Mouse (Mus musculus) limb, embryonic 10.5 days (tissue): ENCODE measurements around the gene Rab3b. TPM values are rescaled to one million over a fixed set of nuclear protein-coding genes. Genes with fewer than 3 reads are reported as not detected.

ENCODE experiments used
- DNase-seq: peaks from one replicate; pipeline ENCODE4 v3.0.0-alpha.2; 2017; ENCODE audit warnings: low spot score
- H3K27ac ChIP-seq: fragments of 300-500 bp; sonication (generic); 2 replicates; pipeline ENCODE4 v1.5.1; 2016; ENCODE audit warnings: mild to moderate bottlenecking
- H3K27me3 ChIP-seq: fragments of 300-500 bp; sonication (generic); 2 replicates; pipeline ENCODE4 v1.6.1; 2016; ENCODE audit warnings: low read depth, mild to moderate bottlenecking; ENCODE audit not compliant: poor library complexity, severe bottlenecking
- H3K36me3 ChIP-seq: fragments of 300-500 bp; sonication (generic); 2 replicates; pipeline ENCODE4 v1.6.1; 2016; ENCODE audit warnings: mild to moderate bottlenecking, moderate library complexity
- H3K4me1 ChIP-seq: fragments of 300-500 bp; sonication (generic); 2 replicates; pipeline ENCODE4 v1.6.1; 2016
- H3K4me3 ChIP-seq: fragments of 300-500 bp; sonication (generic); 2 replicates; pipeline ENCODE4 v1.5.1; 2016; ENCODE audit warnings: mild to moderate bottlenecking, moderate library complexity
- H3K9me3 ChIP-seq: fragments of 300-500 bp; sonication (generic); replicated peaks from 2 replicates; pipeline ENCODE4 v1.6.1; 2016; ENCODE audit warnings: mild to moderate bottlenecking
- WGBS: fragments of 180-500 bp; shearing (Covaris S2); methylation state at CpG from one replicate; pipeline ENCODE4 v1.1.7; 2016; 5-methylcytosine and 5-hydroxymethylcytosine counted together
- polyA plus RNA-seq: library from polyadenylated mRNA; unstranded; fragments of >200 nt; fragmentation: Nextera tagmentation; extraction: Ambion mirVana; gene quantifications from 2 replicates; pipeline ENCODE4 v1.2.1, GENCODE M21; 2016

Gene Rab3b
- polyA plus RNA-seq, 1 experiment from 2014 or later: 11.3 TPM

- H3K36me3 ChIP-seq: peaks cover 28% of the 10 kb centered on the region
- peaks cover 15% of the 10 kb centered on the region for H3K4me1 ChIP-seq
- H3K4me3 ChIP-seq: peak within 1 kb of the TSS; percentile 97
- H3K9me3 ChIP-seq: no peaks in the 10 kb centered on the region
- peak; percentile 88 for DNase-seq
- peak within 1 kb of the TSS; percentile 90 for H3K27ac ChIP-seq
- 1% methylated on average over 77 of the region's 77 CpGs for WGBS
- H3K27me3 ChIP-seq: no peaks in the 10 kb centered on the region
Measured at GRCm38 (mm10) chr4:108847715-108848504, 31.0 kb upstream of the Rab3b start, which contains the start of gene Kti12. Kti12 (plus strand) TSS chr4:108847785.

GRCm38 (mm10) chr4:108848505-108848848 lies 30.4 kb upstream of the Rab3b start, which contains the start of gene A730015C16Rik:
A730015C16Rik (minus strand) TSS chr4:108848619.
- H3K9me3 ChIP-seq: no peaks in the 10 kb centered on the region
- H3K27me3 ChIP-seq: no peaks in the 10 kb centered on the region
- peak; percentile 43 for DNase-seq
- 9% methylated on average over 20 of the region's 20 CpGs for WGBS
- H3K27ac ChIP-seq: peak within 1 kb of the TSS; percentile 90
- H3K4me1 ChIP-seq: peaks cover 15% of the 10 kb centered on the region
- H3K4me3 ChIP-seq: peak within 1 kb of the TSS; percentile 97
- H3K36me3 ChIP-seq: peaks cover 33% of the 10 kb centered on the region

GRCm38 (mm10) chr4:108866806-108867205 lies 12.1 kb upstream of the Rab3b start:
- Histone ChIP-seq H3K27ac (no peak overlapping the region), H3K9me3 (no peaks in the 10 kb centered on the region), H3K36me3 (peaks cover 26% of the 10 kb centered on the region), H3K4me3 (no peak overlapping the region), H3K4me1 (no peaks in the 10 kb centered on the region), H3K27me3 (no peaks in the 10 kb centered on the region)
- 88% methylated on average over 7 of the region's 7 CpGs for WGBS
- no peak for DNase-seq

GRCm38 (mm10) chr4:108869730-108870374 lies 9.0 kb upstream of the Rab3b start:
- no peaks in the 10 kb centered on the region for H3K4me1 ChIP-seq
- H3K27ac ChIP-seq: no peak overlapping the region
- H3K4me3 ChIP-seq: no peak overlapping the region
- peak; percentile 74 for DNase-seq
- H3K27me3 ChIP-seq: no peaks in the 10 kb centered on the region
- no peaks in the 10 kb centered on the region for H3K9me3 ChIP-seq
- 0 out of 2 replicates have a peak, but pooled peaks cover 1% of the 10 kb centered on the region for H3K36me3 ChIP-seq
- WGBS: 38% methylated on average over 10 of the region's 10 CpGs

- Histone ChIP-seq H3K4me1 (0 out of 2 replicates have a peak, but pooled peaks cover 2% of the 10 kb centered on the region), H3K27ac (no peak overlapping the region), H3K9me3 (no peaks in the 10 kb centered on the region), H3K4me3 (no peak overlapping the region), H3K27me3 (peaks cover 15% of the 10 kb centered on the region; the same call in 1 of the 2 replicates), H3K36me3 (no peaks in the 10 kb centered on the region)
- WGBS: 76% methylated on average over 5 of the region's 5 CpGs
- no peak for DNase-seq
Measured at GRCm38 (mm10) chr4:108873746-108874145, 5.1 kb upstream of the Rab3b start.

- Histone ChIP-seq H3K36me3 (no peaks in the 10 kb centered on the region), H3K4me1 (peaks cover 14% of the 10 kb centered on the region), H3K27me3 (peaks cover 28% of the 10 kb centered on the region), H3K4me3 (no peak overlapping the region), H3K9me3 (no peaks in the 10 kb centered on the region), H3K27ac (no peak overlapping the region)
- no peak for DNase-seq
- 81% methylated on average over 6 of the region's 6 CpGs for WGBS
Measured at GRCm38 (mm10) chr4:108877901-108878300, 962 bp upstream of the Rab3b start.

- 55% methylated on average over 13 of the region's 13 CpGs for WGBS
- H3K9me3 ChIP-seq: no peaks in the 10 kb centered on the region
- H3K27ac ChIP-seq: no peak overlapping the region
- peaks cover 18% of the 10 kb centered on the region for H3K4me1 ChIP-seq
- H3K27me3 ChIP-seq: peaks cover 13% of the 10 kb centered on the region
- H3K4me3 ChIP-seq: no peak overlapping the region
- DNase-seq: no peak
- H3K36me3 ChIP-seq: no peaks in the 10 kb centered on the region
Measured at GRCm38 (mm10) chr4:108883815-108884214, 5.0 kb downstream of the Rab3b start.

GRCm38 (mm10) chr4:108887456-108887855 lies 8.6 kb downstream of the Rab3b start:
- Histone ChIP-seq H3K36me3 (no peaks in the 10 kb centered on the region), H3K4me1 (peaks cover 6% of the 10 kb centered on the region; the same call in 1 of the 2 replicates), H3K27ac (no peak overlapping the region), H3K4me3 (no peak overlapping the region), H3K27me3 (no peaks in the 10 kb centered on the region), H3K9me3 (no peaks in the 10 kb centered on the region)
- WGBS: 92% methylated on average over 4 of the region's 4 CpGs
- no peak for DNase-seq

- DNase-seq: no peak
- no peak overlapping the region for H3K27ac ChIP-seq
- H3K36me3 ChIP-seq: no peaks in the 10 kb centered on the region
- H3K4me1 ChIP-seq: no peaks in the 10 kb centered on the region
- H3K4me3 ChIP-seq: no peak overlapping the region
- H3K27me3 ChIP-seq: no peaks in the 10 kb centered on the region
- 92% methylated on average over 6 of the region's 6 CpGs for WGBS
- no peaks in the 10 kb centered on the region for H3K9me3 ChIP-seq
Measured at GRCm38 (mm10) chr4:108890876-108891275, 12.0 kb downstream of the Rab3b start.

GRCm38 (mm10) chr4:108900421-108900820 lies 21.6 kb downstream of the Rab3b start:
- Histone ChIP-seq H3K4me1 (no peaks in the 10 kb centered on the region), H3K27me3 (no peaks in the 10 kb centered on the region), H3K36me3 (no peaks in the 10 kb centered on the region), H3K4me3 (no peak overlapping the region), H3K27ac (no peak overlapping the region), H3K9me3 (no peaks in the 10 kb centered on the region)
- DNase-seq: no peak
- 86% methylated on average over 7 of the region's 7 CpGs for WGBS

- Histone ChIP-seq H3K36me3 (no peaks in the 10 kb centered on the region), H3K27ac (no peak overlapping the region), H3K4me3 (no peak overlapping the region), H3K4me1 (no peaks in the 10 kb centered on the region), H3K9me3 (no peaks in the 10 kb centered on the region), H3K27me3 (no peaks in the 10 kb centered on the region)
- no peak for DNase-seq
- 93% methylated on average over 9 of the region's 9 CpGs for WGBS
Measured at GRCm38 (mm10) chr4:108902886-108903285, 24.0 kb downstream of the Rab3b start.

GRCm38 (mm10) chr4:108903346-108903745 lies 24.5 kb downstream of the Rab3b start:
- no peaks in the 10 kb centered on the region for H3K36me3 ChIP-seq
- H3K4me1 ChIP-seq: no peaks in the 10 kb centered on the region
- WGBS: 94% methylated on average over 9 of the region's 9 CpGs
- no peak overlapping the region for H3K27ac ChIP-seq
- DNase-seq: no peak
- H3K9me3 ChIP-seq: no peaks in the 10 kb centered on the region
- no peak overlapping the region for H3K4me3 ChIP-seq
- H3K27me3 ChIP-seq: no peaks in the 10 kb centered on the region

GRCm38 (mm10) chr4:108904076-108904475 lies 25.2 kb downstream of the Rab3b start:
- WGBS: 59% methylated on average over 6 of the region's 6 CpGs
- Histone ChIP-seq H3K9me3 (no peaks in the 10 kb centered on the region), H3K4me3 (no peak overlapping the region), H3K27me3 (no peaks in the 10 kb centered on the region), H3K27ac (no peak overlapping the region), H3K4me1 (no peaks in the 10 kb centered on the region), H3K36me3 (no peaks in the 10 kb centered on the region)
- DNase-seq: no peak
